In genomic region chr1:72172788-72173187, GRCm38 (mm10) we compare ENCODE assay signal across 27 mouse cellular contexts. TPM values are rescaled to one million over a fixed set of nuclear protein-coding genes. Genes with fewer than 3 reads are reported as not detected.
DNase-seq lines count a peak whose midpoint lies in the region; ATAC-seq lines count a peak whose summit lies in the region.
"Had no signal": no experiment of that assay in that cellular context is flagged by ENCODE, and none has a peak within 500 bp of the region (broad histone marks: within the 10 kb centered on the region; RNA-seq: fewer than 3 reads in every experiment).

No protein-coding gene starts in this region.

- ATAC-seq in liver, embryonic 15.5 days (ENCODE audit: insufficient read depth): no peak
- ATAC-seq in liver, embryonic 11.5 days (replicated peaks; ENCODE audit: low FRiP score): no peak
- peak; percentile 42 for ATAC-seq in intestine, embryonic 15.5 days
- no peak for ATAC-seq in frontal cortex, adult (ENCODE audit: low TSS enrichment)
- ATAC-seq: activated CD4-positive, CD25-positive, alpha-beta regulatory T cell, adult 4 months; forebrain, embryonic 16.5 days; inflammation-experienced regulatory T-cells, adult 6 months had no signal

- peaks cover 9% of the 10 kb centered on the region; the same call in 1 of the 2 replicates for H3K4me1 ChIP-seq in liver, embryonic 15.5 days (replicated peaks)
- H3K4me1 ChIP-seq in liver, embryonic 11.5 days (replicated peaks; ENCODE audit: control insufficient read depth, insufficient read depth, low read length): peaks cover 2% of the 10 kb centered on the region
- H3K4me1 ChIP-seq in intestine, embryonic 15.5 days (replicated peaks): peaks cover 7% of the 10 kb centered on the region; the same call in 1 of the 2 replicates
- H3K4me1 ChIP-seq: limb, embryonic 13.5 days had no signal

- 0 out of 2 replicates have a peak overlapping the region, but pooled peaks have one; percentile 24 for H3K27ac ChIP-seq in liver, embryonic 15.5 days (replicated peaks)
- no peak overlapping the region for H3K27ac ChIP-seq in liver, embryonic 11.5 days (ENCODE audit: low read depth, low read length)
- H3K27ac ChIP-seq in intestine, embryonic 15.5 days: no peak overlapping the region
- H3K27ac ChIP-seq: forebrain, embryonic 10.5 days; heart, adult 2 months; heart, embryonic 13.5 days; hindbrain, embryonic 14.5 days; limb, embryonic 13.5 days had no signal

- no peaks in the 10 kb centered on the region for H3K27me3 ChIP-seq in liver, embryonic 15.5 days
- no peaks in the 10 kb centered on the region for H3K27me3 ChIP-seq in liver, embryonic 11.5 days (replicated peaks; ENCODE audit: control insufficient read depth, insufficient read depth, low read length)
- no peaks in the 10 kb centered on the region for H3K27me3 ChIP-seq in intestine, embryonic 15.5 days (replicated peaks)
- H3K27me3 ChIP-seq: heart, embryonic 13.5 days; limb, embryonic 13.5 days had no signal

- H3K9me3 ChIP-seq in liver, embryonic 15.5 days (replicated peaks): no peaks in the 10 kb centered on the region
- no peaks in the 10 kb centered on the region for H3K9me3 ChIP-seq in liver, embryonic 11.5 days (ENCODE audit: control insufficient read depth, low read length)
- H3K9me3 ChIP-seq in intestine, embryonic 15.5 days: no peaks in the 10 kb centered on the region
- H3K9me3 ChIP-seq: forebrain, embryonic 10.5 days; heart, embryonic 13.5 days; limb, embryonic 13.5 days had no signal

- DNase-seq in liver, embryonic 11.5 days (ENCODE audit: low spot score): no peak
- DNase-seq in ES-CJ7 (ENCODE audit: low read depth, low spot score): peak; percentile 85
- DNase-seq in yolk sac, embryonic 10.5 days (ENCODE audit: low spot score): peak; percentile 49
- no peak for DNase-seq in embryo, embryonic 10 days (ENCODE audit: low spot score)
- DNase-seq: adrenal gland, postnatal 14 days; cerebellum, adult 9-11 months; gastrocnemius, postnatal 25 days; kidney, adult 9 months; kidney, postnatal 36 days; layer of hippocampus, postnatal 36 days; lung, embryonic 14.5 days; lung, postnatal 4 days; midbrain, embryonic 14.5 days; right cerebral cortex, postnatal 14 days; spleen, adult 18-20 months; thymus, postnatal 14 days had no signal

- no peaks in the 10 kb centered on the region for H3K36me3 ChIP-seq in liver, embryonic 15.5 days (replicated peaks)
- no peaks in the 10 kb centered on the region for H3K36me3 ChIP-seq in liver, embryonic 11.5 days (ENCODE audit: control insufficient read depth, insufficient read depth, low read length)
- no peaks in the 10 kb centered on the region for H3K36me3 ChIP-seq in intestine, embryonic 15.5 days
- H3K36me3 ChIP-seq: forebrain, embryonic 10.5 days; heart, embryonic 13.5 days; limb, embryonic 13.5 days had no signal

- no peak overlapping the region for H3K4me3 ChIP-seq in liver, embryonic 15.5 days (replicated peaks)
- no peak overlapping the region for H3K4me3 ChIP-seq in liver, embryonic 11.5 days (ENCODE audit: low read depth, low read length)
- H3K4me3 ChIP-seq in intestine, embryonic 15.5 days (replicated peaks): no peak overlapping the region
- H3K4me3 ChIP-seq: forebrain, embryonic 10.5 days; heart, adult 2 months; heart, embryonic 13.5 days; limb, embryonic 13.5 days had no signal

- 55% methylated on average over 8 of the region's 8 CpGs for WGBS in liver, embryonic 15.5 days (ENCODE audit: insufficient replicate concordance)
- 70% methylated on average over 8 of the region's 8 CpGs for WGBS in liver, embryonic 11.5 days
- WGBS in intestine, embryonic 15.5 days: 65% methylated on average over 8 of the region's 8 CpGs

- no peak overlapping the region for H3K4me2 ChIP-seq in liver, embryonic 15.5 days
- H3K4me2 ChIP-seq in liver, embryonic 11.5 days: no peak overlapping the region
- H3K4me2 ChIP-seq in intestine, embryonic 15.5 days (replicated peaks): no peak overlapping the region
- H3K4me2 ChIP-seq: heart, embryonic 13.5 days; hindbrain, embryonic 14.5 days; limb, embryonic 13.5 days; lung, embryonic 14.5 days had no signal

- no peak overlapping the region for H3K9ac ChIP-seq in liver, embryonic 15.5 days
- no peak overlapping the region for H3K9ac ChIP-seq in liver, embryonic 11.5 days (ENCODE audit: low read depth, low read length)
- no peak overlapping the region for H3K9ac ChIP-seq in intestine, embryonic 15.5 days
- H3K9ac ChIP-seq: heart, embryonic 13.5 days; hindbrain, embryonic 14.5 days; limb, embryonic 13.5 days; lung, embryonic 14.5 days had no signal

RNA-seq across cellular contexts. Expression of gene Mreg, which starts 39.3 kb away (rescaled TPM):
- polyA plus RNA-seq in liver, embryonic 15.5 days (2015; fragmentation: Nextera tagmentation; extraction: Ambion mirVana): 7.6 and 8.1 TPM in 2 replicates
- 6.8 and 7.1 TPM in 2 replicates for polyA plus RNA-seq in liver, embryonic 11.5 days (2014; fragmentation: Nextera tagmentation; extraction: Ambion mirVana)
- polyA plus RNA-seq in intestine, embryonic 15.5 days (2015; fragmentation: Nextera tagmentation; extraction: Ambion mirVana): 8.5 and 9.4 TPM in 2 replicates

Comparison
In these comparisons a context has a peak if more than half of its experiments do, and no peak if none do; other contexts are left out.
1. DNase-seq: peak in ES-CJ7 (single experiment) and yolk sac, embryonic 10.5 days (single experiment); none in liver, embryonic 11.5 days (single experiment) and embryo, embryonic 10 days (single experiment).